Mouse (Mus musculus): ENCODE measurements around the gene Zc3h4.
A peak's percentile ranks its signal among the peaks of the same experiment; 100 is the strongest.
"Not testable (repeated sequence)": the region's sequence is repeated elsewhere in the genome, so short reads cannot be mapped to it uniquely, and the experiment has no call there.

Zc3h4 gene

DNA sequence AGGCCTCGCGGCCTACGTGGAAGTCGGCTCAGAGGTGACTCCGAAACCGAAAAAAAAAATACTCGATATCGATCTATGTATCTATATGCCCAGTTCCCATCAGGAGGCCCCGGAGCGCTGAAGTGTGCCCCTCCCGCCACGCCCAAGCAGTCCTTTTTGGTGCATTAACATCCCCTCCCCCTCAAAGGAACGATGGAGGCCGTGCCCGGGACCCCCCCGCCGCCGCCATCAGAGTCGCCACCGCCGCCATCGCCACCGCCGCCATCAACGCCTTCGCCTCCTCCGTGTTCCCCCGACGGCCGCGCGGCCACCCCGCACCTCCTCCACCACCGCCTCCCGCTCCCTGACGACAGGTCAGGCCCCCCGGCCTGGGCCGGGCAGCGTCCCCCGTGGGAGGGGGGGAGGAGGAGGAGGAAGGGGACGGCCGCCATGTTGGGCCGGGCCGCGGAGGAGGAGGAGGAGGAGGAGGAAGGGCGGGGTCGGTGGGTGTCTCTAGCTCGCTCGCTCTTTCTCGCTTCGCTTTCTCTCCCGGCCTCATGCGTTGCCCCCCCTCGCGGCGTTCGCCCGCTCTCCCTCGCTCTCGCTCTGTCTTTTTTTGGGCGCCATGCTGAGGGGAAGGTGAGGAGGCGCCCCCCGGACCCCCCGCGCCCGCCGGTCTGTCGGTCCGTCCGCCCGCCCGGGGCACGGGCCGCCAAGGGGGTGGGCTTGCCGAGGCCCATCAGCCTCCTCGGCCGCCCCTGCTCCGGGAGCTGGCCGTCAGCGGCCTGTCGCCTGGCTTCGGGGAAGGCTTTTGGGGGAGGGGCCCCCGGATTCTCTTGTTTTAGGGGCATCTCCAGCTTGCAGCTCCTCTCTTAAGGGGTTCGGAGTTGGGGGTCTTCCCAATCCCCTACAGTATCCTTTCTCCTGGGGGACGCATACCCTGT, at the start of gene Zc3h4:
Gene Zc3h4 (plus strand): TSS at position 222 of the 923 bp plus-strand sequence.
- peak; percentile 85 for DNase-seq (ENCODE audit: extremely low read depth, insufficient read length, low spot score)

DNA sequence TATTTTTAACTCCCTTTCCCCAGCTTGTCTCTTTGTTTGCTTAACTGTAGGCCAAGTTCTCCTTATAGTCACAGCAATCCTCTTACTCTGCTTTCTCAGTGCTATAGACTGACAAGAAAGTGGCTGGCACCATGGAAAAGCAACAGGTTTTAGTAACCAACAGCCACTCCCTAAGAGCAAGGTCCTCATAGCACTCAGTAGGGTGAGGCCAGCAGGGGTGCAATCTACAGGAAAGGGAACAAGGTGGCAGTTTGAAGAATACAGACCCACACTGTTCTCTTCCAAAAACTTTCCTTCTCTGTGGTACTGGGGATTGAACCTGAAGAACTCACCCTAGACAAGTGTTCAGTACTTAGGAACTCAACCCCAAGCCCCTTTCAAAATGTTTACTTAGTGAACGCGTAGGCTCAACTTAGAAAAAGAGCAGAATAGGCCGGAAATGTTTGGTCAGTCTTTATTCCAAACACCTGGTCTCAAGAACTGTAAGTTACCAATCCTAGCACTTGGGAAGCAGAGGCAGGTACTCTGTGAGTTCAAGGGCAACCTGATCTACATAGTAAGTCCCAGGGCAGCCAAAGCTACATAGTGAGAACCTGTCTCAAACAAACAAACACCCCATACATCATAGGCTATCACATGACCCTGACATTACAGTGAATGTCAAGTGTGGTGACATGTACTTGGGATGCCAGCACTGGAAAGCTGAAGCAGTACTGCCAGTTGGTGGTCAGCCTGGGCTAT, 44.7 kb upstream of the Zc3h4 start:
- DNase-seq (ENCODE audit: extremely low read depth, insufficient read length, low spot score) = no peak

- no peak for DNase-seq (ENCODE audit: extremely low read depth, insufficient read length, low spot score)
Observed at GRCm38 (mm10) chr7:16357602-16358001, 43.1 kb upstream of the Zc3h4 start.

DNA sequence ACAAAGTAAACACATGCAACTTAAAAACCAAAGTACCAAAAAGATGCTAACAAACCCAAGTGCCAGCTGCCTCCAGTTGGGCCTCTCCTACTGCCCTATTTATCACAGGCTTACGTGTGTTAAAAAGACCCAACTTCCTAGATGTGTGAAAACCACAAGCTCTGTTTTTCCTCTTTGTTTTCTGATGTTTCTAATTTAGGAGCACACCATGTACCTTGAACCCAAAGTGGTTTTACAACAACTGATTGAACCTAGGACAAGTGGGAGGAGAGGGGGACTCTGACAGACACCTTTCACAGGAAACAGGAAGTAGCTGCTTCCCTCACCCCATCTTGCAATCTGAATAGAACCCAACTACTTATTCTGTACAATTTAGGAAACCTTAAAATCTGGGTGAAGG, 36.4 kb upstream of the Zc3h4 start:
- DNase-seq (ENCODE audit: extremely low read depth, insufficient read length, low spot score) = no peak

DNA sequence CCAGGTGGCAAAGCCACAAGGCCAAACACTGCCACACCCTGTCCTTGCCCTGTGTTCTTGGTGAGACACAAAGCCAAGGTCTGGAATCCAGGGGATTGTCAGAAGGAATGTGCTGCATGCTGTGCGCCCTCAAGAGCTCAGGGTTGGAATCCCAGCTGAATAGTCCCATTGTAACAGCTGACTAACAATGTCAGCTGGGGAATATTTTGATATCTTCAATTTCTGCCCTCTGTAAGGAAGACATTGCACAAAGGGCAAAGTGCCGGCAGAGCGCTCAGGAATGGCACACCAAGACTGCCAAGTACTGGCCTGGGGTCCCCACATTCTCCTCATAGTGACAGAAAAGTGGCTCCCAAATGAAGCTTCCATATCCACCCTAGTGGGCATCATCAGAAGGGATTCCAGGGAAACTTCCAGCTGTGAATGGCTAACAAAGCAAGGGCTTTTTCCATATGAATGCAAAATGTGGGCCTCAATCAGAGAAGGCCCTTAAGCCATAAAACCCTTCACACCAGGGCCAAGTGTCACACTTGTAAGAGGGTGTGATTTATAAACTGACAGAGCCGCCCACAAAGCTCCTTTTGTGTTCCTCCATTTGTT, 35.7 kb upstream of the Zc3h4 start:
- no peak for DNase-seq (ENCODE audit: extremely low read depth, insufficient read length, low spot score)

DNA sequence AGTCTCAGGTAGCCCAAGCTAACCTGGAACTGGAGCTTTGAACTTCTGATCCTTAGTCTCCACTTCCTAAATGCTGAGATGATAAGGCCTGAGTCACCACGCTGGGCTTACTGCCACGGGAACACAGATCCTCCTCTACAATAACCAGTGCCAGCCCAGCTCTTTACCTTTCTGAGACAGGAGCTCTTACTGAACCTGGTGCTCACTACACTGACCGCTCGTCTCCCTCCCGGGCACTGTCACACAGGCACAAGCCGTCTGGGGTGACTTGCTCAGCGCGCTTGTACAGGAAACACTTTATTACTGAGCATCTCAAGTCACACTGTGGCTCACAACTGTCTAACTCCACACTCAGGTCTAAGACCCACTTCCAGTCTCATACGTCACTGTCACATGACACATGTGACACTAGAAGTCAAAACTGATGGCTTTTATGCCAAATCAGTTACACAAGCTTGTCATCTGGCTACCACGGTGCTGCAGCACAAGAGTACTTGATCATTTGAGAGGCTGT, 34.5 kb upstream of the Zc3h4 start:
- peak; percentile 29 for DNase-seq (ENCODE audit: extremely low read depth, insufficient read length, low spot score)

GRCm38 (mm10) chr7:16366669-16367068, 34.0 kb upstream of the Zc3h4 start:
- DNase-seq (ENCODE audit: extremely low read depth, insufficient read length, low spot score) = no peak

DNA sequence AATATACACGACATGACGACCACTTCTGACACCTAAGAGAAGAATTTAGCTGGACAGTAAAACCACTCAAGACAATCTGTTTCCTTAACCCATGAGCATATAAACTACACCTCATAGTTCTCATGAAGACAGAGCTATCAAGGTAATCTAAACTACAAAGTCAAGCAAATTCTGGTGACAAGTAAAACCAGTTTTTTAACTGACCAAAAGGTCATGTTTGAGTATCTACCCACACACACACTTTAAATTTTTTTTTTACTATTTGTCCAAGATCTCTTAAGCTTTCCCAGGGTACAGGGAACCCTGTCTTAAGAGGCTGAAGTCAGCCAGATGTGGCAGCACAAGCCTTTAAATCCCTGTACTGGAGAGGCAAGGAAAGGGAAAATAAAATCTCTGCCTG, 31.9 kb upstream of the Zc3h4 start:
- DNase-seq (ENCODE audit: extremely low read depth, insufficient read length, low spot score) = no peak

- no peak for DNase-seq (ENCODE audit: extremely low read depth, insufficient read length, low spot score)
Observed at GRCm38 (mm10) chr7:16370596-16370995, 30.1 kb upstream of the Zc3h4 start.

DNA sequence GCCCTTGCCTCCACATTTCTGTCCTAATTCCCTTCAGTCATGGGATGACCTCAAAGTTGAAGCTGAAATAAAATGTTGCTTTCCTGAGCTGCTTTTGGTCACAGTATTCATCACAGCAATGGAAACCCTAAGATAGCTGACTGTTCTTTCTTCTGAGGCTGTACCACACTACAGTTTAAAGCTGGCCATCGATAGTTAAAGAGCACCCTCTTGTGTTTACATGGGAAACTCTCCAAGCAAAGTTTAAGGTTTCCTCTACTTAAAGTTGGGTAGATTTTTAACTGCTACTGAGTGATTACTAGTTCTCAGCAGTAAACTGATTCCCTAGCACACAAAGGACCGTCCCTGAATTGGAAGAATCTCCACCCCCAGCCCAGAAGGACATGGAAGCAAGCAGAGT, 27.0 kb upstream of the Zc3h4 start:
- no peak for DNase-seq (ENCODE audit: extremely low read depth, insufficient read length, low spot score)

GRCm38 (mm10) chr7:16374989-16375388, 25.7 kb upstream of the Zc3h4 start:
- DNase-seq (ENCODE audit: extremely low read depth, insufficient read length, low spot score) = no peak

DNA sequence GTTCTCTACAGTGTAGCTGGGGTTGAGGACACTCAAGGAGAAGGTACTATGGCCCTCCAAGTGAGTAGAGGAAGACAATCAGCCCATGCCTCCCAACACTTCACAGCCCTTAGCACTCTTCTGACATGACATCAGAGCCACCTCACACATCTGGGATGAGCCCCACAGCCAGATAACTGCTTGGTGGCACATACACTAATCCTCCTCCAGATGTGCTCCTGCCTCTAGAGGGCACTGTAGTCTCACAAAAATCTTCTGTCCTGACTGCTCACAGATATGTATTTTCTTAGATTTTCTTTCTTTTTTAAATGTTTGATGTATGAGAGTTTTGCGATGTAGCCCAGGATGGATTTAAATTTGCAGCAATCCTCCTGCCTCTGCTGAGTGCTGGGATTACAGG, 24.2 kb upstream of the Zc3h4 start:
- no peak for DNase-seq (ENCODE audit: extremely low read depth, insufficient read length, low spot score)

- peak; percentile 97 for DNase-seq (ENCODE audit: extremely low read depth, insufficient read length, low spot score)
Observed at GRCm38 (mm10) chr7:16387160-16388041, 13.3 kb upstream of the Zc3h4 start, which contains the start of gene Sae1. Gene Sae1 (minus strand): TSS chr7:16387806.

DNA sequence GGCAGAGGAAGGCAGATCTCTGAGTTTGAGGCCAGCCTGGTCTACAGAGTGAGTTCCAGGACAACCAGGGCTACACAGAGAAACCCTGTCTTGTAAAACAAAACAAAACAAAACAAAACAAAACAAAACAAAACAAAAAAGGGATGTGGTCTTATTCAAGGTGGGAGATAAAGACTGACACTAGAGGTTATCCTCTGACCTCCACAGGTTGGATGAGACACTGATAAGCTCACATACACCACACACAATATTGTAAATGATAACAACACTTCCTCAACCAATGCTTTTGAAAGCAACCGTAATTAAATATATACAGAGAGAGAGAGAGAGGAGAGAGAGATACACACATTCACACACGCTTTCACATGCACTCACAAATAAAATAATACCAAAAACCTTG, 10.8 kb upstream of the Zc3h4 start:
- DNase-seq (ENCODE audit: extremely low read depth, insufficient read length, low spot score) = not testable (repeated sequence)

- DNase-seq (ENCODE audit: extremely low read depth, insufficient read length, low spot score) = no peak
Observed at GRCm38 (mm10) chr7:16392923-16393322, 7.8 kb upstream of the Zc3h4 start.

DNA sequence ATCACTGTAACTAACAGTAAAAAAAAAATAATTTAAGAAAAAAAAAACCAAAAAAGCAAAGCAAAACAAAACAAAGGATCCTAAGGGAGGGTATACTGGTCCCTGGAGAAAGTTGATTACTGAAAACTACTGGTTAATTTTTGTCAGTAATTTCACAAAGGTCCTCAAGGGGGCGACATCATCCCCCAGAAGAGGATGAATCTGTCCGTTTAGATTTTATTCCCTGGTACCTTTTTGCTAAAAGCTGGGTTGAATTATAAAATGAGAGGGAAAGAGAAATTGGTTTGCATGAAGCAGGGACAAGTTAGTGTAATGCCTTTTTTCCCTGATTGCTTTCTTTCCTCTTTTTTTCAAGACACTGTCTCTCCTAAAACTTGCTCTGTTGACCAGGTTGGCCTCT, 4.8 kb upstream of the Zc3h4 start:
- no peak for DNase-seq (ENCODE audit: extremely low read depth, insufficient read length, low spot score)

DNA sequence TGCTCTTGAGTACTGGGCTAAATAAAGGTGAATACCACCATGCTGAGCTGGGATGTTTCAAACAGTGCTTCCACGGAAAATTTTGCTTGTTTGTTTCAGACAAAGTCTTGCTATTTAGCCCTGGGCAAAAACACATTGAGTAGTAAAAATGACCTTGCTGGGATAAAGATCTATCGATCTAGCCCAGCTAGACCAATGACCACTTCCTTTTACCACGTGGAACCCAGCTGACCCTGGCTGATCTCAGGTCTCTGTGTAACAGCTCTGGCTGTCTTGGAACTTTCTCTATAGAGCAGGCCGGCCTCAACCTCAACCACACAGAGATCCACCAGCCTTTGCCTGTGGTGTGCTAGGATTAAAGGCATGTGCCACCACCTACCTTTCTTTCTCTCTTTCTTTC, 3.2 kb upstream of the Zc3h4 start:
- DNase-seq (ENCODE audit: extremely low read depth, insufficient read length, low spot score) = no peak

DNA sequence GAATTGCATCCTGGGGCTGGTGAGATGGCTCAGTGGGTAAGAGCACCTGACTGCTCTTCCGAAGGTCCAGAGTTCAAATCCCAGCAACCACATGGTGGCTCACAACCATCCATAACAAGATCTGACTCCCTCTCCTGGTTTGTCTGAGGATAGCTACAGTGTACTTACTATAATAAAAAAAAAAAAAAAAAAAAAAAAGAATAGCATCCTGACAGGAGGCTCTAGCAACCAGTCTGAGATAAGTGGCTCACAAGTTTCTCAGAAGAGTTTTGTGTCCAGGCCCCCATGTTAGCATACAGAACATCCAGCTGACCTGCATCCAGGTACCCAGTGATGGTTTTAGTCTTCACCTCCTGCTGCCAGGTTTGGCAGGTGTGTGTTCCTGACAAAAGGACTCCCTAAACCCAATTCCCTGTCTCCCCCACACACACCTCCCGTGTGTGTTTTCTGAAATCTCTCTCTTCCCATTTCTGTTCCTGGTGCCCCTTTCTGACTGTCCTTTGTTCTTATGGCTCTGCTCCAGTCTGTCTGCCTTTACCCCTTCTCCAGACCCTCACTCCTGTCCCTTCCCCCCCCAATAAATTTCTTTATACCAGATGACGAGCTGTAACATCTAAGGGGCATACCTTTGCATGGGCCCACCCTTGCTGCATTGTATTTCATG, 2.2 kb upstream of the Zc3h4 start:
- no peak for DNase-seq (ENCODE audit: extremely low read depth, insufficient read length, low spot score)

- DNase-seq (ENCODE audit: extremely low read depth, insufficient read length, low spot score) = no peak
Observed at GRCm38 (mm10) chr7:16399098-16399819, 1.5 kb upstream of the Zc3h4 start.

Data from 3134 (cell line).